Mouse (Mus musculus): ENCODE measurements around the gene Psmb8.

GRCm38 (mm10) chr17:34188986-34189385 is 8.5 kb upstream of the Psmb8 start:
- no peak for TF ChIP-seq CTCF (IDR thresholded peaks at IDR 0.05; ENCODE audit: borderline replicate concordance, control insufficient read depth, extremely low read depth, insufficient read depth, low read length, poor library complexity)
- no peak for TF ChIP-seq POLR2A (IDR thresholded peaks at IDR 0.05; ENCODE audit: control insufficient read depth, extremely low read depth, insufficient read depth, low read length, poor library complexity)

Data from thymus, adult 2 months (tissue).